Mouse (Mus musculus) cerebellum, adult 11-12 months (tissue): ENCODE data around the gene Tmtc4.

Experiments used
- DNase-seq: peaks from one replicate; pipeline ENCODE4 v3.0.0; 2022

Tmtc4 gene

DNA sequence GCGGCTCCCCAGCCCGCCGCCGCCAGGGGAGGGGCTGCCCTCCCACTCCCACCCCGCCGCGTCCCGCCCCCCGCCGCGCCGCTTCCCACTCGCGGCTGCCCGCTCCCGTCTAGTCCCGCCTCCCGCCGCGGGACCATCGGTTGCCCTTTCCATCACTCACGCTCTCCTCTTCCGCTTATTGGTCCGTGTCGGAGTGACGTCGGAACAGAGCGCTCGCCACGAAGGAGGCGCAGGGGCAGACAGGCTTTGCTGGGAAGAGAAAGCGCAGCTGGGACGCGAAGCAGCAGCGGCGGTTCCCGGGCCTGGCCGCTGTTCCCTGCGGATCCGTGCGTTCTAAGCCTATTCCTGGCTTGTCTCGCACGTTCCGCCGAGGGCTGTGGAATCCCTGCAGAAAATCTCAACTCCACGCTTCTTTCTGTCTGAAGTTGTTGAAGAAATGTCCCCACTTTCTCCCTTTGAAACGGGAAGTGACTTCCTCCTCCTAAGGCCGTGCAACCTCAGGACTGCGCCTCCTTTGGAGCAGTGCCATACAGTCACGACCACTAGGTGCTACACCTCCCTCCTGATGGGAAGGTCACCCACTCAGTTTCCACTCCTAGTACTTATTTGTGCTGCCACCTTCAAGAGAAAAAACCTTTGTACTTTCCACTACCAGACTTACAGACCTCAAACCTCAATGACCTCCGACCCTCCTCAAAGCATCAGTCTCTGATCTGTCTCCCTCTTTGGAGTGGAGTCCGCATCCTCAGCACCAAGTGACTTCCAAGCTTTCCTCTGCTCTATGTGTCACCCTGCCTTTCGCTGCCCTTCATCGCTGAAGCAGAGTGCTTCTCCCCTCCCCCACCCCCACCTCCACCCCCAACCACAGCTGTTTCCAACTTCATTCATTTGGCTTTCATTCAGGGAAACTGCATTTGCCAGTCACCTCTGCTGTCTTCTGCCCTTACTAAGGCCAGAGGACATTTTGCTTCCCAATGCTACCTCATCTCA, at the start of gene Tmtc4:
Gene Tmtc4, minus strand, starts transcription at position 810 of the 990 bp plus-strand sequence.
- DNase-seq, result peak; percentile 96

DNA sequence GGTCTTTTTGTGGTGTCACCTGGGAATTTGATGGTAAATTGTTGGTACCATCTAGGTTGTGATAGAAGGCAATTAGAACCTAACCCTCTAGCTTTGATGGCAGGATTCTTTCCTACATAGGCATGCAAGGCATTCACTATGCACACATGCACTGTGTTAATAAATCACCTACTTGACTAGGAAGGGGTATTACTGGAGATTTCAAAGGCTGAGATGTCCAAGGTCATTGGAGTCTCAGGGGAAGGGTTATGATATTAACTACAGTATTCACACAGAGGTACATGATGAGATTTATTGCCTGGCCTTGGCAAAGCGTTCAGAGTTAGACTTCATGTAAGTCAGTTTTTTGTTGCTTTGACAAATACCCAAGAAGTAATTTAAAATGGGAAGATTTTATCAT, 48.6 kb upstream of the Tmtc4 start:
- DNase-seq, result no peak

DNA sequence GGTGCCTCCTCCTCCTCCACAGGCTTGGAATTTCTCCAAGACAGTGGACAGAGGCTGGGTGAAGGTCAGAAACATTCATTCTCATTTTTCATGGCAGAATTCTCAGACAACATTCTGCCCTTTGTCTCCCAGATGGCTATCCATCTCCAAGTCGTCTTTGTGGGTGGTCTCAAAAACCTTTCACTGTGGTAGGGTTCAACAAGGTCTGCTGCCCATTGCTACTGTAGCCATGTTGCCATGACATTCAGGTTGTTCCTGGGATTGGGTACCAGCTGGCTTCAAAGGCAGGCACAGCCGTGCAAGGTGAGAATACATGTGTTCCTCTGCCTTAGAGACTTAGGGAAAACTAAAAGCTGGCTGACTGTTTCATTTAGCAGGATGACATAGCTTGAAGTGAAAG, 44.0 kb upstream of the Tmtc4 start:
- DNase-seq, result no peak

DNA sequence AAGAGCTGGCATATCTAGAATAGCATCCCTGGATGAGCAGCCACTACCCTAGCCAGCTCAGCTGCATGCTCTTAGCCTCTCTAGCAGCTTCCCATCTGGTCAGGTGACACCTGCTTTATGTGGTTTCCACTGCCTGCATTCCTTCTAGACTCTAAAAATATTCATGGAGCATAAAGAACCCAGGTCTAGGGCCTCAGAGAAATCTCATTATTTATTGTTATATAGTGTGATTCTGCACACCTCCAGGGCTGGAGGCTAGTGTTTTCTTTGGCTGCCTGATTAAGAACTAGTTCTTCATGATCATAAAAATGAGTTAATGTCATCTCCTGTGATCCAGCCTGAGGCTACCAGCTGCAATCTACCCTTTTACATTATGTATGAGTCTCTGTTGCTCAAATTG, 39.1 kb upstream of the Tmtc4 start:
- DNase-seq, result no peak

DNA sequence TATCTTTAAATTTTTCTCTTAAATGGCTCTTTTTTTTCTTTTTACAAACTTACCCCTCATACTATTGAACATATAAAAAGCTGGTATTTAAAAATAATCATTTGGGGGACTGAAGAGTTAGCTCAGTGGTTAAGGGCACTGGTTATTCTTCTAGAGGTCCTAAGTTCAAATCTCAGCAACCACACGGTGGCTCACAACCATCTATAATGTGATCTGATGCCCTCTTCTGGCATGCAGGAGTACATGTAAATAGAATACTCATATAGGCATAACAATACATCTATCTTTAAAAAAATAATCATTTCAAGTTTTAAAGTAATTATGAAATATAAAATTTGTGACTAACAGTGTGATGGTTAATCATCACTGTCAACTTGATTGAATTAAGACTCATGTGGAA, 32.5 kb upstream of the Tmtc4 start:
- no peak for DNase-seq

DNA sequence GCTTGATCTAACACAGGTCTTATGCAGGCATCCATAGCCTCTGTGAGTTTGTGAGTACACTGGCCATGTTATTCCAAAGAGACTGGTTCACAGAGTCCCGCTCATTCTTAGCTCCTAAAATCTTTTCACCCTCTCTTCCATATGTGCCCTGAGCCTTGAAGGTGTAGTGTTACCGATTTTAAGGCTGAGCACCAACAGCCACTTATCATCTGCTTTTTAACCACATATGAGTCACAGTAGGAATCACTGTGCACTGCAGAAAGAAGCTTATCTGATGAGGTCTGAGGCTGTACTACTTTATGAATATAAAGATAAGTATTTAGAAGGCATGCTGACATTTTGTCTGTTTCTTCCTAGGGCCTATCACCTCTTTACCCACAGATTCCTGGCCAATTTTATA, 31.9 kb upstream of the Tmtc4 start:
- no peak for DNase-seq

DNA sequence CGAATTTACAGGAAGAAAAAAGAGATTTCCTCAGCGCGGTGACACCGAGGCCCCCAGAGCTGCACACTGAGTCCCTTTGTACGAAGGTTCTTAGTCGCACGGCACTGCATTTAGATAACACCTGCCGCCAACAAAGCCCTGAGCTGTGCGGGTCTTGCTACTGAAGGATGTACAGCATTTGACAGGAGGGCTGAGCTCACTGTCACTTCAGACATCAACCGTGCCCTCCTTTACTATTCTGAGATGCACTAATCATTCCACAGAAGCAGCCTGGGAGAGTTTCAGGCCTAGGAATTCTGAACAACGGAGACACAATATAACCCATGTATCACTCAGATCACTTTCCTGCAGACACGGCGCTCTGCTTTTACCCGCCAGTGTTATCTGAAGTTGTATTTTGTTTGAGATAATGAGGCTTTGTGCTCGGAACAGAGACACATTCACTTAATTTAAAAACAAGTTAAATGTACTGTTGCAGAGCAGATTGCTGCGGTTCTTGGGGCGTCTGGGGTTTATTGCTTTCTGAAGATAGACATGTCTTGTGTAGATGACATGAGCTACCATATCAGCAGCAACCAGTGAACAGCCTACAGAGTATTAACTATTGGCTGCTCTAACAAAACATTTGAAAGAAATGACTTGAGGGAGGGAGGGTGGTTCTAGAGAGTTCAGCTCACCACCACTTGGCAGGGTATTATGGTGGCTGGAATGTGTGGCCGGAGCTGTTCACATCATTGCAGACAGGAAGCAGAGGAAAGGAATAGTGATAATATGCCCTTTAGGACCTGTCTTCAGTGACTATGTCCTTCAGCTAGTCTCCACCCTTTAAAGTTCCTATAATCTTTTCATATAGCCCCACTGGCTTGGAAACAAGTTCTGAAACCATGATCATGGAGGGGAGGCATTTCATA, 25.5 kb upstream of the Tmtc4 start:
- no peak for DNase-seq

DNA sequence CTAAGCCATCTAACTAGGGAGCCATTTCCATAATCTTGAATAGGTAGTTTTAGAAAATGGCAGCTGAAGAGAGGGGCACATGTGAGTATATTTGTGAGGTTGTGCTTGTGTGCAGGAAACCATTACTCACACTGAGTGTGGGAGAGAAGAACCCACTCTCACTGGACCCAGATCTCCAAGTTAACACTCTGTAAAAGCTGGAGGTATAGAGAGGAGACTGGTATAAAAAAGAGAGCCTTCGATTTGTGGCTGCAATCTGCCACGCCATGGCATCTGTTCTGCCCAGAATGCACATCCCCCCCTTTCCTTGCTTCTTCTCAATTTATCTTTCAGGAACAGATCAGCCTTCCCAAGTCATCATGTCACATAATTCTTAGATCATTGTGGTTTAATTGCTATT, 24.8 kb upstream of the Tmtc4 start:
- DNase-seq, result no peak

DNA sequence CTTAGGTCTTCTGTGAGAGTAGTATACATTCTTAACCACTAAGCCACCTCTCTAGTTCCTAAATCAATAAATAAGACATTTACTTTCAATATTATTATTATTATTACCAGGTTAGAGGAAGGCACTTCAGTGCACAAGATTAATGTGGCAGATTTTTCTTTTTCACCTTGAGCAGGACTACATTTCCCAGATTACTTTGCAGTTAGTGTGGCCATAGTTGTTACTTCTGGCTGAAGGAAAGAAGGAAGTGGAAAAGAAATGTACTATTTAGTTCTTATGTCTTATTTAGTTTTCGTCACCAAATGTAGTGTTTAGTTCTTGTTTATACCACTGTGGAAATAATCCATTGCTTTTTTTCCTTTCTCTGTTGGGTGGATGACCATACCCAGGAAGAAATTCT, 19.9 kb upstream of the Tmtc4 start:
- no peak for DNase-seq

DNA sequence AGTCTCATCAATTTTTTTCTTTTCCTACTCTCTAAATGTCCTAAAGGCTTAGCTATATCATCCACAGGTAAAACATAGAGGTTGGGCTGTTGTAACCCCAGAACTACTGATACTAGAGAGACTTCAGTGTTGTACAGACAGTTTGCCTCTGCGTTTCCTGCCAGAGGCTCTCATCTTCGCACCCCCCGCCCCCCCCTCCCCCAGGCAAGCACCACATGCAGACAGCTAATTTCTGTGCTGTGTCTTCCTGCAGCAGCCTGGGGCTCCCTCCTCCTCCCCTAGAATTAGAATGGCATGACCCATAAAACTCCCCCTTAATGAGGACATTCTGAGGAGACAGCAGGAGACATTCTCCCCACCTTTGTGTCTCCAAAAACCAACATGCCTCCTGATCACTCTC, 17.6 kb upstream of the Tmtc4 start:
- DNase-seq, result no peak

DNA sequence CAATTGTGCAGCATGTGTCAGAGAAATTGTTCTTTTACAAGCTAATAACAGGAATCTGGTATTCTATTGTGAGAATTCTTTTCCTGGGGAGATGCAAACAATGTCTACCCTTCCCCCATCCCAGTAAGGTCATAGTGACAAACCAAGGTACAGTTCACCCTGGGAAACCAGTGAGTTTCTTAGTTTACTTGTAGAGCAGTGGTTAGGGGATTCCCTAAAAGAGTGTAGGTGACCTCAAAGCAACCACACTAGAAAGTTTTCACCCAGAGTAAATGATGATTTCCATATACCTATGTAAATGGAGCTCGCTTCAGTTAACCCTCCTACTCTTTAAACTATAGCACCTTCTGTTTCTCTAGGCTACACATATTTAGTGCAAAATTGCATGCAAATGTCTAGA, 13.6 kb upstream of the Tmtc4 start:
- no peak for DNase-seq

DNA sequence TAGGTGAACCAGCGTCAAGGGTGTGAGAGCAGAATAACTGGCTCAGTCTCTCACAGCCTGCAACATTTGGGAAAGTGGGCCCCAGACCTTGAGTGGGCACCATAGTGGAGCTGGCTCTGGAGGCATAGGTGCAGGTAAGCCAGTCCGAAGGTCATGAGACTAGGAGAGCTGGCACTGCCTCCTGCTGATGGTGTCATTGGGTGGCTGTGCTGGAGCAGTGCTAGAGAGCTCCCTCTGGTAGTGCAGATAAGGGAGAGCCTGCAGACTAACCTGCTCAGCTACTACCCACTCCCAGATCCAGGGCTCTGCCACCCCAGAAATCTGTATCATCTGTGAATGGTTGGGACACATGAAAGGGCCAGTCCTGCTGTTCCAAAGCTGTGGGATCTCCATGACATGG, 10.1 kb upstream of the Tmtc4 start:
- no peak for DNase-seq

DNA sequence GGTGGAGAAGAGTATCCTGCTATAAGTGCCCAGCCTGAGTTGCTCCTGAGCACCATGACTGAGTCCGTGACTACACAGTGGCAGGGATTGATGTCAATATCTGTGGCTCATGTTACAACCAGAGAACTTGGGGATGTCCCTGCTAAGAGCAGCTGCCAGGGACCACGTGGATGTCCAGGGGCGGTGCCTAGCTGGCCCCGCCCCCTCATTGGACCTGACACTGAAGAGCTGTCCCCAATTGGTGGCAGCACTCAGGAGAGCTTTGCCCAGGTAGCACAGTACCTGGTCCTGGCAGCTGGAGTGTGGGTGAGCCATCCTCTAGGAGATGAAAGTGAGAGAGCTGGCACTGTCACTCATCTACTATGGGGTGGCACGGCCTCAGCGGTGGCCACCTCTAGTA, 9.1 kb upstream of the Tmtc4 start:
- DNase-seq, result no peak

DNA sequence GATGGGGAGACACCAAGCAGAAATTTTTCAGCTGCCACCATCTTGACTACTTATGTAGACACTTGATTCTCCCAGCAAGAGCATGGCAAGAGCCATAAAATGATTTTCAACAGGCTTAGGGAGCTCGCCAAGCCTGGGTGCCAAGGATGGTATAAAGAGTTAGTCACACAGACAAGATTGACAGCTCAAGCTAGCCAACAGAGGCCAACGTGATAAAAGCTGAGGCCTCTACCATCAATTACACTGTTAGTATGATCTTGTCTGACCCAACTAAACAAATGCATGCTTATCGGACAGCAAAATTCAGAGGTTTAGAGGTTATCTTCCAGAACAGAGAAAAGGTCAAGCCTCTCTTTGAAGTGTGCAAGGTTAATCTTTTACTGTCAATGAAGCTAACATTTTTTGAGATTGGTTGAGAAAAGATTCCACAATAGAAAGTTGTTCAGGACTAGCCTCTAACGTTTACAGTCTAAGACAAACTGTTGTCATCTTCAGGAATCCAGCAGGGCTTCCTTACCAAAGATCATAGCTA, 6.8 kb upstream of the Tmtc4 start:
- DNase-seq, result no peak

DNA sequence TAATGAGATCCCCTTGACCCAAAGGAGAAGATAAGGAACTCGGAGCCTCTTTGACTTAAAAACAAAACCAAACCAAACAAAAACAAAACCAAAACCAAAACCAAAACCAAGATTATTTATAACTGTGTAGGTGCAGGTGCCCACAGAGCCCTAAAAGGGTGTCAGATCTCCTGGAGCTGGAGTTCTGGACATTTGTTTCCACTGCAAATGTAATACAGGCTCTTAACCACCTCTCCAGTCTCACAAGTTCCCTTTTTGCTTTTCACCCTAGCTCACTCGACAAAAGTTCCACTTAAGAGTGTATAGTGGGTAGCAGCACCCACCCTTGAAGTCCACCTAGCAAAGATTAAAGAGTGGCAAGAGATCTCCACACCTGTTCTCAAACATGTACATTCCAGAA, 2.6 kb upstream of the Tmtc4 start:
- no peak for DNase-seq

DNA sequence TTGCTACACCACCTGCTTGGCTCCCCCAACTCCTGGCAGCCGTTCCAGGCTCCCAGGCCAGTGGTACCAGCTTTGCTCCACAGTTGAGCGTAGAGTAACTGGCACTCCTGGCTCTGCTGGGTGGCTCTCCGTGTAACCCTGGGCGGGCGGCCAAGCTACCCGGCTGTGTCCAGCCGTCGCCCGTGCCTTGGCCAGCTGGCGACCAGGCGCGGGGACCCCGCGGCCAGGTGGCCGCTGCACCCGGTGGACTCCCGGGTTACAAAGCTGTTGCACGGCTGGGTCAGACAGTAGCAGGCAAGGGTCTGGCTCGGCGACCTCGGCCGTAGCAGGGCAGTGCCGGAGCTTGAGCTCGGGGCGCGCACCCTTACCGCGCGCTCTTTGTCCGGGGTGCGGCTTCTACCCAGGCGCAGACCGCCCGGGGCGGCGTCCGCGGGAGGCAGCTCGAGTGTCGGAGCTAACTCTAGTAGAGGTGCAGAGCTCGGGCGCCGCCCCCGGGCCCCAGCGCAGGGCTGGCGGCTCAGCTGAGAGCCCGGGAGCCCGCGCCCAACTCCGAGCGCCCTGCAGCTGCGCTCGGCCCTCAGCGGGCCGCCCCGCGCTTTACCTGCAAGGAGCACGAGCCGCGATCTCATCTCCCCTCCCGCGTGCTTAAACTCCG, 1.1 kb downstream of the Tmtc4 start:
- peak; percentile 94 for DNase-seq

DNA sequence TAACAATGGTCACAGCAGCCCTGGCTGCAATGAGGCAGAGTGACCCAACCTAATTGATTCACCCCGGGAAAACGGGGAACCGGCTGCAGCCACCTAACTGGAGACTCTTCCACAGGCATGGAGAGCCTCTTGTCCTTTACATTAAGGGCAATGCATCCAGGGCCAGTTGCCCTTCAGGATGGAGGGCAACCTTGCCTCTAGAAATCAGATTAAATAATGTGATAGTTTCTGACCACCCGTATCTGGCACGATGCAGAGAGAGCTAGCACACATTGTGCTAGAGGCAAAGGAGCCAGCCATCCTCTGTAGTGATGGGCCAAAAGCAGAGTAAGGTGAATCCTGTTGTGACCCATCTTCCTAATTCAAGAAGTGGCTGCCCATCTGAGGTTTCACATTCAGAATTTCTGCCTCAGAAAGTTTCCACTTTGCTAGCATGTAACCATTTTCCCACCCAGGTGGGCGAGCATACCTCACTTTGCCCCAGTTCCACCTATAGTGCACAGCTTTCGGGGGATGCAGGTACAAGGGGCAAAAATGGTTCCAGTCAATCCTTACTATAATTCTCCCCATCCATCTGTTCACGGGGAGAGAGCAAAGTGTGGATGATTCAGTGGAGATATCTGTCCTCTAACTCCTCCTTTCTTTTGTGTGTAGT, 1.9 kb downstream of the Tmtc4 start:
- no peak for DNase-seq

DNA sequence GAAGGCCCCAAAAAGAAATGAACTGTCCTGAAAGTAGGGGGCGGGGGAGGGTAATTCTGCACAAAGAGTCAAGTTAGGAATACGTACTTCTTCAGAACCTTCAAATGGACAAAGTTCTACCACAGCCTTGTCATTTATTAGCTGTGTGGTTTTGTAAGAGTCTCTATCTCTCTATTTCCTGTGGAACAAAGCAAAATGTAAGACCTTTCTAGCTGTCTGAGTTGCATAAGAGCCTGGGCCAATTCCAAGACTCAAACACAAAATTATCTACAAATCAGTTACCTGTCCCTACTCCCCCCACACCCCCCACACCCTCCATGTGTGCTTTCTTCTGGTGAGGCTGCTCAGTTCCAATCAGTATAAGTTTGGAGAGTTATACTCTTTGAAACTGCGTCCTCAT, 5.0 kb downstream of the Tmtc4 start:
- DNase-seq, result no peak

DNA sequence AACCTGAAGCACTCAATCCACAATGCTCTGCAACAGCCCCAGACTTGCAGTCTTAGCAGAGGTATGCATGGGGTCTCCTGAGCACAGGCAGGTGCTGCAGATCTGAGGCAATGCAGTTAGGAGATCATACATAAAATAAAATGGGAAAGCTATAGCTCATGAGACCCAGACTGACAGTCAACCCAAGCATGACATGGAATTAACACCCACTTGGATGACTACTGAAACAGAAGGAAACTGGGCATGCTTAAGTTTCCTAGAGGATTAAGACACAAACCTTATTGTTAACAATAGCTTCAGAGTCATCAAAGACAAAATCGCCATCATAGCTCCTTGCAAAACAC, 6.1 kb downstream of the Tmtc4 start:
- no peak for DNase-seq

DNA sequence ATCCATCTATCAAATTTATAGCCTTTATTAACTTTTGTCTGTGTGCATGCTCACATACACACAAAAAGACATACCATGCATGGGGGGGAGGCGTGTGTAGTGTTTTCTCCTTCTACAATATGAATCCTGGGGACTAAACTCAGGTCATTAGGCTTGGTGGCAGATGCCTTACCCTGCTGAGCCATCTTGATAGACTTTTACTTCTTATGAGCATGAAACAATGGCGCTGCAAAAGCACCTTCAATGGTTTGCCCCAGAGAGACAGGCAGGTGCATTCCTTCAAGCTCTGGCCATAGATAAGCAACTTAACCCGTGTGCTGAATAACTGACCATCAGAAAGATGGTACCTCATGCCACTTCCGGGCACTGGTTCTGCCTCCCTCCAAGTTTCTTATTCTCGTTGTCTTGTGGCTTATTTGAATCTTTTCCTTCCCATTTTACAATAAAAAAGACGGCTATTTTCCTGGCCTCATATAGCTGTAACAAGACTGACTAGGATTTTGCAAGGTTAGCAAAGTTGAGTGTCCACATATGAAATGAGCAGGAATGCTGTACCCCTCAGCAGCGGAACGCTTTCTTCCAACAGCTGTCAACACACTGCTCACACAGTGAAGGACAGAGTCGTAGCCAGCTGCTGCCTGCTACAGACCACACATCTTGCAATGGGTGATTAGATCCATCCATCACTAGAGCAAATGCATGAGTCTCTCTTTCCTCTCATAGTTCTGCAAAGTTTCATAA, 6.6 kb downstream of the Tmtc4 start:
- DNase-seq, result no peak

DNA sequence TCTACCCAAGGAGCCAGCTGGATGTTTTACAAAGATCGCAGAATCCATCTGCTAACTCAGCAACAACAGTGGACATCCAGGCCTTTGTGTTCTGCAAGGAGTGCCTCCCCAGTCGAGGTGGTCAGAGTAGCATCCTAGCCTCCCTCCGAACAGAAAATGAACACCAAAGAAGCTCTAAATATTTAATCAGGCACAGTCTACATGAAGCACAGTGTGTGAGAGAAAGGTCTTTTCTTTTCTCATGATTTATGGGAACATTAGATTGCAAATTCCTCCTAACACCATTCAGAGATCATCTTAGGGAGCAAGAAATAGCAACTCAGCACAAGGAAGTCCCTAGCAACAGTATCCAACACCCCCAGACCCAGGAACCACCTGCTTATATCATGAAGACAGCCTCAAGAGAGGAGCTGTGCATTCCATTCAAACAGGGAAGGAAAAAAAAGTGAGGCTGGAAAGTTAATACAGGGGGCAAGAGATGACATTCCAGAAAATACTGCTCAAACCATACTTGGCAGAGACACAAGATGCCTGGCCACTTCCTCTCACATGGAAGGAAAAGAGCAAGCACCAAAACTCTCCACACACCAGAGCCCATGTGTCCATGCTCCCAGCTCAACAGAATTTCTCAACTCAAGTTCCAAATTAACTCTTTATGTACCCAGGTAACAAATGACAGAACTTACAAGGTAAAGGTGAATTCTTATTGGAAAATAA, 8.8 kb downstream of the Tmtc4 start:
- DNase-seq, result no peak
